Mouse (Mus musculus) liver, adult 2 months (tissue): Measurements from ENCODE around the gene Dnajc22. TPM values are rescaled to one million over a fixed set of nuclear protein-coding genes. Genes with fewer than 3 reads are reported as not detected.

Source experiments
- DNase-seq: peaks from one replicate; pipeline ENCODE4 v3.0.0-alpha.2; 2011; ENCODE audit warnings: low read depth, low spot score; ENCODE audit errors: extremely low read depth
- H3K27ac ChIP-seq: fragments of 200-500 bp; replicated peaks from 2 replicates; pipeline ENCODE4 v1.5.1; 2012; ENCODE audit warnings: low read depth, mild to moderate bottlenecking, control low read depth, inconsistent platforms, low read length; ENCODE audit not compliant: insufficient read depth
- H3K27me3 ChIP-seq: fragments of 200-500 bp; 2 replicates; pipeline ENCODE4 v1.6.1; 2012; ENCODE audit warnings: mild to moderate bottlenecking, moderate library complexity, low read length, inconsistent platforms; ENCODE audit not compliant: control insufficient read depth, insufficient read depth
- H3K36me3 ChIP-seq: fragments of 200-500 bp; 2 replicates; pipeline ENCODE4 v1.6.1; 2012; ENCODE audit warnings: low read length, inconsistent platforms; ENCODE audit not compliant: control insufficient read depth, insufficient read depth
- H3K4me1 ChIP-seq: fragments of 200-500 bp; 2 replicates; pipeline ENCODE4 v1.6.1; 2011; ENCODE audit warnings: low read length; ENCODE audit not compliant: control insufficient read depth, insufficient read depth
- H3K4me3 ChIP-seq: fragments of 200-500 bp; 2 replicates; pipeline ENCODE4 v1.5.1; 2011; ENCODE audit warnings: low read depth, mild to moderate bottlenecking, control low read depth, low read length, moderate library complexity; ENCODE audit not compliant: insufficient read depth
- H3K79me2 ChIP-seq: fragments of 200-500 bp; 2 replicates; pipeline ENCODE4 v1.6.1; 2012; ENCODE audit warnings: inconsistent platforms, mild to moderate bottlenecking, low read length, moderate library complexity; ENCODE audit not compliant: control insufficient read depth, insufficient read depth
- H3K9ac ChIP-seq: fragments of 200-500 bp; 2 replicates; pipeline ENCODE4 v1.6.1; 2012; ENCODE audit warnings: low read depth, mild to moderate bottlenecking, control low read depth, inconsistent platforms, low read length
- CTCF ChIP-seq: fragments of 200-500 bp; IDR thresholded peaks from 2 replicates; pipeline ENCODE4 v1.5.1; 2011; ENCODE audit warnings: low read depth, low read length, control low read depth
- POLR2A ChIP-seq: fragments of 200-500 bp; IDR thresholded peaks from 2 replicates; pipeline ENCODE4 v1.6.1; 2011; ENCODE audit warnings: low read length, control low read depth; ENCODE audit not compliant: insufficient read depth; ENCODE audit errors: extremely low read depth
- WGBS: fragments of 180-500 bp; shearing (Covaris S2); methylation state at CpG from one replicate; pipeline ENCODE4 v1.1.7; 2018; 5-methylcytosine and 5-hydroxymethylcytosine counted together
- polyA plus RNA-seq: library from polyadenylated mRNA; depleted of rRNA; stranded (reverse); fragments of >200 nt; gene quantifications from 2 replicates; pipeline ENCODE4 v1.2.3, GENCODE M21; 2012
- total RNA-seq: library from RNA; depleted of rRNA; stranded (reverse); fragments of >200 nt; gene quantifications from 2 replicates; pipeline ENCODE4 v1.2.3, GENCODE M21; 2014

The Dnajc22 gene
- total and polyA plus RNA-seq, 2 experiments, result 119 to 146 TPM

GRCm38 (mm10) chr15:99105238-99105637 is 12.3 kb downstream of the Dnajc22 start:
- H3K4me3 ChIP-seq, result no peak overlapping the region
- H3K27ac ChIP-seq, result no peak overlapping the region
- WGBS, result 69% methylated on average over 7 of the region's 7 CpGs
- H3K79me2 ChIP-seq, result peaks cover 7% of the 10 kb centered on the region; the same call in 1 of the 2 replicates
- peaks cover 25% of the 10 kb centered on the region for H3K36me3 ChIP-seq
- no peak for DNase-seq
- no peak for TF ChIP-seq POLR2A
- no peak for TF ChIP-seq CTCF
- H3K27me3 ChIP-seq, result no peaks in the 10 kb centered on the region
- H3K9ac ChIP-seq, result no peak overlapping the region
- peaks cover 8% of the 10 kb centered on the region for H3K4me1 ChIP-seq

GRCm38 (mm10) chr15:99107866-99108265 is 14.9 kb downstream of the Dnajc22 start:
- Histone ChIP-seq H3K36me3 (peaks cover 16% of the 10 kb centered on the region), H3K27ac (no peak overlapping the region), H3K9ac (no peak overlapping the region), H3K27me3 (no peaks in the 10 kb centered on the region), H3K4me1 (no peaks in the 10 kb centered on the region), H3K79me2 (no peaks in the 10 kb centered on the region), H3K4me3 (no peak overlapping the region)
- 75% methylated on average over 3 of the region's 3 CpGs for WGBS
- no peak for DNase-seq
- no peak for TF ChIP-seq CTCF
- TF ChIP-seq POLR2A, result no peak

- DNase-seq, result no peak
- Histone ChIP-seq H3K9ac (no peak overlapping the region), H3K27ac (no peak overlapping the region), H3K4me1 (no peaks in the 10 kb centered on the region; the same call in 1 of the 2 replicates), H3K36me3 (peaks cover 2% of the 10 kb centered on the region), H3K27me3 (no peaks in the 10 kb centered on the region), H3K4me3 (no peak overlapping the region), H3K79me2 (no peaks in the 10 kb centered on the region)
- WGBS, result 72% methylated on average over 3 of the region's 3 CpGs
- TF ChIP-seq POLR2A, result no peak
- TF ChIP-seq CTCF, result no peak
Measured at GRCm38 (mm10) chr15:99111139-99111538, 18.2 kb downstream of the Dnajc22 start.

- no peak overlapping the region for H3K9ac ChIP-seq
- no peaks in the 10 kb centered on the region; the same call in 1 of the 2 replicates for H3K4me1 ChIP-seq
- H3K27me3 ChIP-seq, result no peaks in the 10 kb centered on the region
- no peak for TF ChIP-seq POLR2A
- no peak for TF ChIP-seq CTCF
- DNase-seq, result no peak
- H3K36me3 ChIP-seq, result no peaks in the 10 kb centered on the region
- WGBS, result 72% methylated on average over 4 of the region's 4 CpGs
- no peak overlapping the region for H3K27ac ChIP-seq
- H3K4me3 ChIP-seq, result no peak overlapping the region
- no peaks in the 10 kb centered on the region for H3K79me2 ChIP-seq
Measured at GRCm38 (mm10) chr15:99111809-99112208, 18.8 kb downstream of the Dnajc22 start.

- Histone ChIP-seq H3K9ac (no peak overlapping the region), H3K27me3 (no peaks in the 10 kb centered on the region), H3K79me2 (no peaks in the 10 kb centered on the region), H3K27ac (no peak overlapping the region), H3K36me3 (no peaks in the 10 kb centered on the region), H3K4me1 (no peaks in the 10 kb centered on the region; the same call in 1 of the 2 replicates), H3K4me3 (no peak overlapping the region)
- WGBS, result 69% methylated on average over 11 of the region's 11 CpGs
- no peak for TF ChIP-seq POLR2A
- TF ChIP-seq CTCF, result no peak
- no peak for DNase-seq
Measured at GRCm38 (mm10) chr15:99112843-99113395, 19.9 kb downstream of the Dnajc22 start.

GRCm38 (mm10) chr15:99113396-99113975 is 20.5 kb downstream of the Dnajc22 start:
- no peaks in the 10 kb centered on the region for H3K79me2 ChIP-seq
- TF ChIP-seq POLR2A, result no peak
- peak; percentile 41 for TF ChIP-seq CTCF
- no peaks in the 10 kb centered on the region; the same call in 1 of the 2 replicates for H3K4me1 ChIP-seq
- 14% methylated on average over 9 of the region's 9 CpGs for WGBS
- H3K4me3 ChIP-seq, result no peak overlapping the region
- no peak overlapping the region for H3K27ac ChIP-seq
- no peak overlapping the region for H3K9ac ChIP-seq
- no peak for DNase-seq
- no peaks in the 10 kb centered on the region for H3K27me3 ChIP-seq
- no peaks in the 10 kb centered on the region for H3K36me3 ChIP-seq
